Mouse (Mus musculus) midbrain, embryonic 11.5 days (tissue): ENCODE measurements around the gene Stat5b. TPM values are rescaled to one million over a fixed set of nuclear protein-coding genes. Genes with fewer than 3 reads are reported as not detected.

Source experiments
- ATAC-seq: fragments of 200-750 bp; cut with Nextera tagmentation; 2 replicates; pipeline ENCODE4 v1.8.0; 2017; ENCODE audit warnings: moderate TSS enrichment, moderate library complexity; ENCODE audit not compliant: low FRiP score
- DNase-seq: peaks from one replicate; pipeline ENCODE4 v3.0.0; 2015; ENCODE audit warnings: low spot score; ENCODE audit errors: missing footprints
- H3K27ac ChIP-seq: fragments of 300-500 bp; sonication (generic); 2 replicates; pipeline ENCODE4 v1.5.1; 2014; ENCODE audit warnings: low read depth, low read length
- H3K27me3 ChIP-seq: fragments of 300-500 bp; sonication (generic); 2 replicates; pipeline ENCODE4 v1.6.1; 2014; ENCODE audit warnings: mild to moderate bottlenecking, low read length, moderate library complexity, mixed read lengths; ENCODE audit not compliant: control insufficient read depth, insufficient read depth
- H3K36me3 ChIP-seq: fragments of 300-500 bp; sonication (generic); 2 replicates; pipeline ENCODE4 v1.6.1; 2014; ENCODE audit warnings: mild to moderate bottlenecking, low read length, moderate library complexity, mixed read lengths; ENCODE audit not compliant: control insufficient read depth, insufficient read depth
- H3K4me1 ChIP-seq: fragments of 300-500 bp; sonication (generic); 2 replicates; pipeline ENCODE4 v1.6.1; 2014; ENCODE audit warnings: low read length; ENCODE audit not compliant: control insufficient read depth, insufficient read depth
- H3K4me2 ChIP-seq: fragments of 300-500 bp; sonication (generic); 2 replicates; pipeline ENCODE4 v1.6.1; 2014; ENCODE audit warnings: mild to moderate bottlenecking, moderate library complexity
- H3K4me3 ChIP-seq: fragments of 300-500 bp; sonication (generic); 2 replicates; pipeline ENCODE4 v1.5.1; 2014; ENCODE audit warnings: low read depth, low read length
- H3K9ac ChIP-seq: fragments of 300-500 bp; sonication (generic); 2 replicates; pipeline ENCODE4 v1.6.1; 2014; ENCODE audit warnings: low read length
- H3K9me3 ChIP-seq: fragments of 300-500 bp; sonication (generic); 2 replicates; pipeline ENCODE4 v1.6.1; 2016; ENCODE audit warnings: low read length; ENCODE audit not compliant: control insufficient read depth
- WGBS: fragments of 180-500 bp; shearing (Covaris S2); extraction: QIAGEN DNeasy Blood & Tissue Kit; methylation state at CpG from one replicate; pipeline ENCODE4 v1.1.7; 2014; 5-methylcytosine and 5-hydroxymethylcytosine counted together
- polyA plus RNA-seq: library from polyadenylated mRNA; unstranded; fragments of >200 nt; fragmentation: Nextera tagmentation; extraction: Ambion mirVana; gene quantifications from 2 replicates; pipeline ENCODE4 v1.2.1, GENCODE M21; 2014

The Stat5b gene
- polyA plus RNA-seq, 1 experiment from 2014 or later: 17.3 TPM

DNA sequence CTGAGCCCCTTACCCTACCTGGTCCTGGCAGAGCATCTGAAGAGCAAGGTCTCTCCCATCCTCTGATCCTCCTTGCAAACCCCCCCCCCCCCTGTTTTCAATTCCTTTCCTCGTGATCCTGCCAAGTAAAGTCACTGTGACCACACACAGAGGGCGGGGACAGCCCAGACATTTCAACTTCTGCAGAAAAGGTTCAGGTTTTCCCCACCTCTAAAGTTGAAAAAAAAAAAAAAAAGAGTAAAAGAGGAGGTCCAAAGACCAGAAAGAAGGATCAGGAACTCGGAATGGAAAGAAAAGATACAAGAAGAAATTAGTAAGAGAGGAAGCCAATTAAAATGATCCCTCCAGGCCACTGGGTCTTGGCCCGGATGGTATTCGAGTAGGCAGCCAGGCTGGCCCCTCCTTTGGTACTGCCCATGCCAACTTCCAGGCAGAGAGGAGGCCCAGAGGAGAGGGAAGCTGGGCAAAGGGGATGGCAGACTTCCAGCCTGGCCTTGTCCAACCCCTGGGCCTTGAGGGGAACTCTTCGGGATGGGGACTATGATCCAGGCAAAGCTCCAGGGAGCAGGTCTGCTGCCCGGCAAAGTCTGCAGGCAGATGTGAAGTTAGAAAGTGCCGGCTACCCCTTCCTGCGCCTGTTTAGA lies 8.5 kb upstream of the Stat5b start, which contains the start of gene Stat5a:
Stat5a (plus strand) TSS at position 417 of the 644 bp plus-strand sequence.
- no peak for DNase-seq
- Histone ChIP-seq H3K4me1 (peaks cover 5% of the 10 kb centered on the region), H3K9ac (peak within 1 kb of the TSS; percentile 48), H3K4me2 (peak within 1 kb of the TSS; percentile 57), H3K36me3 (no peaks in the 10 kb centered on the region), H3K4me3 (peak within 1 kb of the TSS; percentile 40), H3K9me3 (no peaks in the 10 kb centered on the region), H3K27ac (no peak within 1 kb of the TSS), H3K27me3 (peaks cover 26% of the 10 kb centered on the region)
- 58% methylated on average over 9 of the region's 9 CpGs for WGBS
- no peak for ATAC-seq

GRCm38 (mm10) chr11:100857960-100858359 lies 7.4 kb upstream of the Stat5b start:
- ATAC-seq (no peak), DNase-seq (no peak)
- H3K9ac ChIP-seq: no peak overlapping the region
- H3K27ac ChIP-seq: no peak overlapping the region
- WGBS: 75% methylated on average over 6 of the region's 6 CpGs
- H3K36me3 ChIP-seq: no peaks in the 10 kb centered on the region
- H3K9me3 ChIP-seq: no peaks in the 10 kb centered on the region
- no peak overlapping the region for H3K4me3 ChIP-seq
- H3K27me3 ChIP-seq: peaks cover 26% of the 10 kb centered on the region
- H3K4me2 ChIP-seq: no peak overlapping the region
- peaks cover 5% of the 10 kb centered on the region for H3K4me1 ChIP-seq

- peaks cover 14% of the 10 kb centered on the region for H3K27me3 ChIP-seq
- peaks cover 10% of the 10 kb centered on the region for H3K4me1 ChIP-seq
- no peak overlapping the region for H3K27ac ChIP-seq
- H3K36me3 ChIP-seq: no peaks in the 10 kb centered on the region
- no peak overlapping the region for H3K9ac ChIP-seq
- WGBS: 89% methylated on average over 4 of the region's 4 CpGs
- DNase-seq (no peak), ATAC-seq (no peak)
- no peak overlapping the region for H3K4me3 ChIP-seq
- no peaks in the 10 kb centered on the region for H3K9me3 ChIP-seq
- H3K4me2 ChIP-seq: no peak overlapping the region
Measured at GRCm38 (mm10) chr11:100855178-100855577, 4.7 kb upstream of the Stat5b start.

- H3K9ac ChIP-seq: no peak overlapping the region
- peaks cover 13% of the 10 kb centered on the region for H3K4me1 ChIP-seq
- no peaks in the 10 kb centered on the region for H3K9me3 ChIP-seq
- H3K27me3 ChIP-seq: peaks cover 5% of the 10 kb centered on the region; the same call in 1 of the 2 replicates
- ATAC-seq (no peak), DNase-seq (no peak)
- no peak overlapping the region for H3K27ac ChIP-seq
- no peaks in the 10 kb centered on the region for H3K36me3 ChIP-seq
- 61% methylated on average over 4 of the region's 4 CpGs for WGBS
- H3K4me3 ChIP-seq: no peak overlapping the region
- H3K4me2 ChIP-seq: no peak overlapping the region
Measured at GRCm38 (mm10) chr11:100854268-100854667, 3.7 kb upstream of the Stat5b start.

DNA sequence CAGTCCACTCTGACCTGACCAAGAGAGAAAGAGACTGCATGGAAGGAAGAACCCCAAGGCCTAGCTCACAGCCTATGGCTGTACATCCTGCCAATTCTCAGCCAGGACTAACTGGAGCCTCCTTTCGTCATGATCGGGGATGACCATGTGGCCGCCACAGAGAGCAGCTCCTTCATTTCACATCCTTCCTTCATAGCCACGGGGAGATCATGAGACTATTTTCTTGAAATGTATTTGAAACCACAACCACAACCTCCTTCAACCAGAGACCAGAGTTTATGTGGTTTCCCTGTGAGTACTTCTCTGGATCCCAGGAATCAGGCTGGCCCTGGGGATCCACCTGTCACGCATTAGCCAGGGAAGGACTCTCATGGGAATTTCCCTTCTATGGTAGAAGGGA lies 2.5 kb upstream of the Stat5b start:
- Histone ChIP-seq H3K9me3 (no peaks in the 10 kb centered on the region), H3K36me3 (no peaks in the 10 kb centered on the region), H3K27me3 (peaks cover 3% of the 10 kb centered on the region; the same call in 1 of the 2 replicates), H3K4me1 (peaks cover 18% of the 10 kb centered on the region), H3K4me3 (no peak overlapping the region), H3K9ac (no peak overlapping the region), H3K27ac (no peak overlapping the region), H3K4me2 (no peak overlapping the region)
- DNase-seq: no peak
- ATAC-seq: no peak
- 81% methylated on average over 5 of the region's 5 CpGs for WGBS

- no peak overlapping the region for H3K9ac ChIP-seq
- no peak for DNase-seq
- no peaks in the 10 kb centered on the region for H3K9me3 ChIP-seq
- H3K4me2 ChIP-seq: no peak overlapping the region
- no peak overlapping the region for H3K4me3 ChIP-seq
- peaks cover 18% of the 10 kb centered on the region for H3K4me1 ChIP-seq
- no peaks in the 10 kb centered on the region for H3K36me3 ChIP-seq
- WGBS: 94% methylated on average over 2 of the region's 2 CpGs
- H3K27ac ChIP-seq: no peak overlapping the region
- peaks cover 3% of the 10 kb centered on the region; the same call in 1 of the 2 replicates for H3K27me3 ChIP-seq
- no peak for ATAC-seq
Measured at GRCm38 (mm10) chr11:100852088-100852487, 1.6 kb upstream of the Stat5b start.

- ATAC-seq: peak; percentile 61
- H3K4me2 ChIP-seq: peak overlapping the region; percentile 89
- no peaks in the 10 kb centered on the region for H3K9me3 ChIP-seq
- H3K36me3 ChIP-seq: no peaks in the 10 kb centered on the region
- peak overlapping the region; percentile 96 for H3K9ac ChIP-seq
- DNase-seq: peak; percentile 95
- under 1% methylated on average over 29 of the region's 33 CpGs for WGBS
- H3K4me1 ChIP-seq: peaks cover 18% of the 10 kb centered on the region
- H3K27ac ChIP-seq: peak overlapping the region; percentile 21; the same call in 1 of the 2 replicates
- H3K4me3 ChIP-seq: peak overlapping the region; percentile 89
- peaks cover 3% of the 10 kb centered on the region; the same call in 1 of the 2 replicates for H3K27me3 ChIP-seq
Measured at GRCm38 (mm10) chr11:100850778-100851528, 429 bp upstream of the Stat5b start.

DNA sequence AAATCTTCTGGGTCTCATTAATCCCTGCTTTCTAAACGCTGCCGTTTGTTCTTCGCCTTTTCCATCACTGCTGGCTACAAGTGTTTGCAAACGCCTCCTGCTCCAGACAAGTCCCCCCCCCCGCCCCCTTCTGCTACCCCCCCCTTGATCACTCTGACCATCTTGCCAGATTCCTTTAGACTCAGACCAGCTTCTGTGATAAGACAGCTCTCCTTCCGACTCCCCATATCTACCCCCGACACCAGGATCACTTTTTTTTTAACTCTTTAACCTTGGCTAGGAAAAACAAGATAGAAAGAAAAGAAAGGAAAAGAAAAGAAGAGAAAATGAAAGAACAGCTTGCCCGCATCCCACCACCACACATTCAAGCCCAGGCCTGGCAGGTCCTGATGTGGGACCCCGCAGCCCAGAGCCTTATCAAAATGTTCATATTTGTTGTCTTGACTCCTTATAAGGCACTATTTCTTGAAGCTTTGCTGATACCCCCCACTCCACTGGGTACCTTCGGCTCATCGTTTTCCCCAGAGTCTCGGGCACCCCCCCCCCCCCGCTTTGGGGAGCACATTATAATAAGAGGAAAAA lies 977 bp downstream of the Stat5b start:
- H3K4me3 ChIP-seq: peak overlapping the region; percentile 89
- H3K36me3 ChIP-seq: no peaks in the 10 kb centered on the region
- no peak for DNase-seq
- H3K4me2 ChIP-seq: peak overlapping the region; percentile 89
- no peaks in the 10 kb centered on the region for H3K9me3 ChIP-seq
- WGBS: 5% methylated on average over 13 of the region's 13 CpGs
- H3K9ac ChIP-seq: peak overlapping the region; percentile 96
- H3K27me3 ChIP-seq: peaks cover 3% of the 10 kb centered on the region; the same call in 1 of the 2 replicates
- peaks cover 18% of the 10 kb centered on the region for H3K4me1 ChIP-seq
- peak; percentile 8; the same call in 1 of the 2 replicates for ATAC-seq
- H3K27ac ChIP-seq: no peak overlapping the region
